Mouse (Mus musculus): ENCODE measurements around the gene Eaf2. TPM values are rescaled to one million over a fixed set of nuclear protein-coding genes. Genes with fewer than 3 reads are reported as not detected.

The Eaf2 gene
- total RNA-seq (2021) = under 1 TPM; 0.28 to 0.29 TPM
- long read RNA-seq, experiment 1 = 0 reads
- long read RNA-seq, experiment 2, partial matches to known transcripts = 0 of 1 reads
- long read RNA-seq, experiment 2, other reads (novel, unspliced or antisense) = 1 of 1 reads

GRCm38 (mm10) chr16:36874583-36875275 is at the start of gene Eaf2, which contains the start of gene Golgb1:
Gene Eaf2, minus strand, starts transcription at chr16:36875003.
Gene Golgb1, plus strand, starts transcription at chr16:36875140.
- peak; percentile 91 for DNase-seq

- no peak for DNase-seq
Observed at GRCm38 (mm10) chr16:36924312-36924711, 49.5 kb upstream of the Eaf2 start.

GRCm38 (mm10) chr16:36921980-36922379 is 47.2 kb upstream of the Eaf2 start:
- no peak for DNase-seq

DNA sequence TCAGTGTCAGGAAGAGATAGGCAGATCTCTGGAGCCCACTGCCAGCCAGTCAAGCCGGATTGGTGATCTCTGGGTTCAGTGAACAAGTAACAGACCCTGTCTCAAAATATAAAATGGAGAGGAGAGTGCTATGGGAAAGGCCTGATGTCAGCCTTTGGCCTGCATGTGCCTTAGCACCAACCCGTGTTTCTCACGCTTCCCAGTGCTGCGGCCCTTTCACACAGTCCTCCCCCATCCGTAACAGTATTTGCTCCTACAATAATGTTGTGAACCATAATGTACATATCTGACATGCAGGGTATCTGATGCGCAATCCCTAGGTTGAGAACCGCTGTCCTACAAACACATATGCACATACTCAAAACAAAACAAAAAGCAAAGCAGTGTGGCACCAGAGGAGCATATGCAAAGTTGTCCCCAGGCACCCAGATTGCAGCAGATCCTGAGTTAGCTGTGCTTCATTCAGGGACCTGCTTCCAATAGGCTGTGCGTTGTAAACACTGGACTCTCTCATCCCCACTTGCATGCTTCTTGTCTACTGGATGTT is 46.3 kb upstream of the Eaf2 start:
- DNase-seq = no peak

DNA sequence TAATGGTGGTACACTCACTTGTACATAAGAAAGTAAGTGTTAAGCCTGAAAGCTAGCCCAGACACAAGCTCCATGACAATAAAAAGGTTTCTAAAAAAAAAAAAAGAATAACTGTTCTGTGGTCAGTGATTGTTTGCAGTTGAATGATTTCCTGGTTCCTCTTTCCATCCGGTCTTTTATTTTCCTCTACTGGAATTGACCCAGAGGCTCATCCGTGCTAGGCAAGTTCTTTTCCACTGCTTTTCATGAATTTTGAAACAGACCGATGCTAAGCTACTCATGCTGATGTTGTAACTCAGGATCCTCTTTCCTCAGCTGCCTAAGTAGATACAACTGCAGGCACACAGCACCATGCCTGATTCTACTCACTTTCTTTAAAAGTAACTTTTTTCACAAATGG is 45.6 kb upstream of the Eaf2 start:
- DNase-seq = no peak

- DNase-seq = no peak
Observed at GRCm38 (mm10) chr16:36918505-36918904, 43.7 kb upstream of the Eaf2 start.

DNA sequence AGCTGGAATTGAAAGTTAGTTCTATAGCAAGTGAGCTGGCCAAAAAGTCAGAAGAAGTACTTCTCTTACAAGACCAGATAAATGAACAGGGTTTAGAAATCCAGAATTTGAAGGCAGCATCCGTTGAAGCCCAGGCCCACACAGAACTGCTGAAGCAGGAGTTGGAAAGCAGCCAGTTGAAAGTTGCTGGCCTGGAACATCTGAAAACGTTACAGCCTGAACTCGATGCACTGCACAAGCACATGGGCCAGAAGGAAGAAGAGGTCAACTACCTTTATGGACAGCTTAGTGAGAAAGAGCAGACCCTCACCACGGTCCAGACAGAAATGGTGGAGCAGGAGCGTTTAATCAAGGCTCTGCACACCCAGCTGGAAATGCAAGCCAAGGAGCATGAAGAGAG is 39.4 kb upstream of the Eaf2 start:
- DNase-seq = no peak

GRCm38 (mm10) chr16:36912311-36912710 is 37.5 kb upstream of the Eaf2 start:
- DNase-seq = no peak

DNA sequence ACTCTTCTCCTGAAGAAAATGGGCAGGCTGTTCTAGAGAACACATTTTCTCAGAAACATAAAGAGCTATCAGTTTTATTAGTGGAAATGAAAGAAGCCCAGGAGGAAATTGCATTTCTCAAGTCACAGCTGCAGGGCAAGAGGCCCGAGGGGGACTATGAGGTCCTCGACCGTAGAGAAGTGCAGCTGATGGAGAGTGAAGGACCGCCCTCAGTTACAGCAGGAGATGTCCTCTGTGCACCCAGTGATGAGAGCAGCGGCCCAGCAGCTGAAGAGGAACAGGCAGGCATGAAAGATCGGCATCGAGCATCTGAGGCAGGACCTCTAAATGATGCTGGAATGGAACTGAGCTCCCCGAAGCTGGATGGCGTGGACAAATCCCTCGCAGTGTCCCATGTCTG is 37.1 kb upstream of the Eaf2 start:
- DNase-seq = no peak

DNA sequence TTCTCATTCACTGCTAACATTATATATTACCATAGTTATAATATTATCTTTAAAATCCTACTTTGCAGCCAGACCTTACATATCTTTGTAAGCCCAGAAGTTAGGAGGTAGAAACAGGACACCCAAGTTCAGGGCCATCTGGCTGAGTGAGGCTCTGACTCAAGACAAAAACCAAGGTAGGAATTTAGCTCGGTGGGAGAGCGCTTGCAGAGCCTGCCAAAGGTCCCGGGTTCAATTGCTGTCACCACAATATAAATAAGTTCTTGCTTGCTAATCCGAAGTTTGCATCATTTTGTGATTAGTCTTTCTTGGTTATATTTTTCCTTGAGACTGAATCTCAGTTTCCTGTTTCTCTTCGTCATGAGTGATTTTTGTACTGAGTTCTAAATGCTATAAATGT is 28.4 kb upstream of the Eaf2 start:
- no peak for DNase-seq

DNA sequence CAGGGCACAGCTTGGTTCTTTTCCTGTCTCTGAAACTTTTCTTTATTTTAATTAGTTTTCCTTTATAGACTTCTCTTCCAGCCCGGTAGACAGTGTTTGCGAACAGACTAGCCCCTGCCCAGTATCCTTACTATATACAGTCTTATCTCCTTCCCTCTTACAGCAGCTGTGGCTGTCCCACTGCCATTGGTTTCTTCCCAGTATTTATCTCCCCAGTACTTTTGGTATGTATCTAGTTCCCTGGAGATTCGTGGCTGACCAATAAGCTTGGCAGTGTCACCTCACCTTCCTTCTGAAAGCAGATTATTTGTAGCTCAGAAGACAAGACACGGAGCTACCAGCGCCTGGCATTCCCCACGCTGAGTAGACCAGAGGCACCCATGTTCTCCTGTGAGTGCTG is 21.9 kb upstream of the Eaf2 start:
- DNase-seq = no peak

DNA sequence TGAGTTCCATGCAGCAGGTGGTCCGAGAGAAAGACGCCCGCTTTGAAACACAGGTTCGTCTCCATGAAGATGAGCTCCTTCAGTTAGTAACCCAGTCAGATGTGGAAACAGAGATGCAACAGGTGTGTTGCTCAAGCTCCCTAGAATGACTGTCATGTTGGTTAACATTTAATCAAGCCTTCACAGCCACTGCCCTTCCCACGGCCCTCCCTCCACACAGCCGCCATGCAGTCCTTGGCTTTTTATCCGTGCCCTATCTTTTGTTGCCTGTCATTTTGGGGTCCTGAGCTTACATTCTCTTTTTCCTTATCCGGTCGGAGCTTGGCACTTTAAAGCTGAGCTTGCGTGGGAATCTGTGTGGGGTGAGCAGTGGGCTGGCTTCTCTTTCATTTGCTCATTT is 18.5 kb upstream of the Eaf2 start:
- no peak for DNase-seq

- no peak for DNase-seq
Observed at GRCm38 (mm10) chr16:36891415-36891814, 16.6 kb upstream of the Eaf2 start.

DNA sequence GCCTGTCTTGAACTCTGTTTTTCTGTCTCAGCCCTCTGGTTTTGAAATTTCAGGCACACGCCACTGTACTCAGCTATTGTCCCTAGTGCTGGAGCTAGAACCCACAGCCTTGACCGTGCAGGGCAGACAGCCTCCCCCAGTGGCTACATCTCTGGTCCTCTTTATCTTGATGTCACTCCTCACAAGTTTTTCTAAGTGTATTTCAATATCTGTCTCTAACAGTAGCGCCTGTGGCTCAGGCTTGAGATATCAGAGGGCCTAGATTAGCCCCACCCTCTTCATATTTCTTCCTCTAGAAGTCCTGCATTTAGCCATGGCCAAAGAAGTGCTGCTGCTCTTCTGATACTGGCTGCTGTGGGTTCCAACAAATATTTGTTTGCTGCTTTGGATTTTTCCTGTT is 15.8 kb upstream of the Eaf2 start:
- no peak for DNase-seq

DNA sequence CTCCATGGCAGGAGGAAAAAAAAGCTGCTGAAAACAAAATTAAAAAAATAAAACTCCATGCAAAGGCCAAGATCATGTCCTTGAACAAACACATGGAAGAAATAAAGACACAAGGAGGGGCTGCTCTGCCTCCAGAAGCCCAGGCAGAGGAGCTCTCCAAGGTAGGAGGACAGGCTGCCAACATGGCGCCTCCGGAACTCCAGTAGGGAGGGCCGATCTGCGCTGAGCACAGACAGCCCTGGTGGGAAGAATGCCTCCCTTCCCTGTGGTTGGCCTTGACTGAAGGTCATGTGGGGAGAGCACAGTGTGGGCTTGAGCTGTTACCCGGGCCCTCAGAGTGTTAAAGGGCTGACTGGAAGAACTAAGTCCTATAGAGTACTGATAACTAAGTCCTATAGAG is 12.7 kb upstream of the Eaf2 start:
- no peak for DNase-seq

- DNase-seq = no peak
Observed at GRCm38 (mm10) chr16:36885912-36886311, 11.1 kb upstream of the Eaf2 start.

DNA sequence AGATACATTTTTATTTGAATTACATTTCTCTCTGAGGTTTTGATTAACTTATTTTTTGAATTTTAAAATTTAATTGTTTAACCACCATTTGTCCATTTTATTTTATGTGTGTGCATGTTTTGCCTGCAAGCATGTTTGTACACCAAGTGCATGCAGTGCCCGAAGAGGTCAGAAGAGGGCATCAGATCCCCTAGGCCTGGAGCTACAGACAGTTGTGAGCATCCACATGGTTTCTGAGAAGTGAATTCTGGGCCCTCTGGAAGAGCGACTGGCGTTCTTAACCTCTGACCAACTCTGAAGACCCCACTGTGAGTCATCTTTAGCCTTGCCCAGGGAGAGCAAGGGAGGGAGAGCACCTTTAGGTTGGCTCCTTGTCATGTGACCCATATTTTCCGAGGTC is 10.1 kb upstream of the Eaf2 start:
- DNase-seq = peak; percentile 44

DNA sequence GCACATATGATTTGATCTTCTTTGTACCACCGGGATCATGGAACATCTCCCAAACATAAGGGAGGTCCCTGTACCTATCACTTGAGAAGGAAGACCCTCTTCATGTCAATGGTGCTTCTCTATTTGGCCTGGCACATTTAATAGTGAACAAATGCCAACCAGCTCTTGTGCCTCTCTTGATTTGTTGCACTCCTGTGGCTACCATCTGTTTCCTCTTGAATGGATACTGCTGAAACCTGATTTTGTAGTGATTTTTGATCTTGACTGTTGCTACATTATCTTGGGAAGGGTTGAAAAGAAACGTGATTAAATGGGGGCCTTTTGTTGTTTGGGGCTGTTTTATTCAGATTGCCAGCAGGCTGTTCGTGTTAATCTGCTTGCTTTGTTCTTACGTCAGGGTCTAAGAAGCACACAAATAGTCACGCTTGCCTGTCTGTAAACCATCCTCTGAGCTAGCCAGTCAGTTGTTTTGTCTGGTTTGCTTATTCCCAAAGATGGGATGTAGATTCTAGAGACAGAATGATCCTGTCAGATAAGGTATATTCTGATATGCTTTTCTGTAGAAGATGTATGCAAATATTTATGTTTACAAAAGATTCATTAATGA is 8.0 kb upstream of the Eaf2 start:
- DNase-seq = no peak

DNA sequence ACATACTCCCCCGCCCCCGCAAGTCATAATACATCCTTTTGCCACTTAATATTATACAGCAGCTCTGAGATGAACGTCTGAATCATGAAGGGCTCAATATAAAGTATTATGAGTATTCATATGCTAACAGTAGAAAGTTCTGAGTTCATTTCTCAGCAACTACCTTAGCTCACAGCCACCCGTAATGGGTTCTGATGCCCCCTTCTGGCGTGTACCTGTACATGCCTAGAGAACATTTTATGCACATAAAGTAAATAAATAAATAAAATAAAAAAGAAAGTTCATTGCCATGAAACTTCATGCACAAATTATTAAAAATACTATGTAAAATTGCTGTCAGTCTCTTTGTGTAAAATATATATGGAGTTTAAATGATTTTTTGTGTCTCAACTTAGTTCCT is 2.5 kb upstream of the Eaf2 start:
- DNase-seq = no peak

- peak; percentile 72 for DNase-seq
Observed at GRCm38 (mm10) chr16:36875276-36875851, 561 bp upstream of the Eaf2 start.

GRCm38 (mm10) chr16:36869442-36869841 is 5.4 kb downstream of the Eaf2 start:
- no peak for DNase-seq

DNA sequence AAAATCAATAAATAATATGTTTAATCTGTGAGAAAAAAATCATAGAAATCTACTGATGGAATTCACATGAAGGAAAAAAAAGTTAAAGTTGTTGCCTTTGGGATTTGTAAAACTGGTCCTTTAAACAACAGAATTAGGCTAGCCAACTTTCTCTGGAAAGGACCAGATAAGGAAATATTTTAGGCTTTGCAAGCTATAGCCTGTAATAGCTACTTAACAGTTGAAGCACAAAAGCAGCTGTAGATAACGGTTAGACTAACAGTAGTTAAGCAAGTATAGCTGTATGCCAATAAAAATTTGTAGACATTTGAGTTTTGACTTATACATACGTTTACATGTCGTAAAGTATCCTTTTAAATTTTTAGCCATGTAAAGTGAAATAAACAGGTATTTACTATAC is 11.2 kb downstream of the Eaf2 start:
- no peak for DNase-seq

- DNase-seq = no peak
Observed at GRCm38 (mm10) chr16:36851202-36851601, 23.6 kb downstream of the Eaf2 start.

Measured in gastrocnemius, postnatal 10 days (tissue).